Mouse (Mus musculus): ENCODE measurements around the gene Ptgds. TPM values are rescaled to one million over a fixed set of nuclear protein-coding genes. Genes with fewer than 3 reads are reported as not detected.

Ptgds gene
- 0.68 and 0.72 TPM in 2 replicates for polyA plus RNA-seq (2012; rRNA removed)

DNA sequence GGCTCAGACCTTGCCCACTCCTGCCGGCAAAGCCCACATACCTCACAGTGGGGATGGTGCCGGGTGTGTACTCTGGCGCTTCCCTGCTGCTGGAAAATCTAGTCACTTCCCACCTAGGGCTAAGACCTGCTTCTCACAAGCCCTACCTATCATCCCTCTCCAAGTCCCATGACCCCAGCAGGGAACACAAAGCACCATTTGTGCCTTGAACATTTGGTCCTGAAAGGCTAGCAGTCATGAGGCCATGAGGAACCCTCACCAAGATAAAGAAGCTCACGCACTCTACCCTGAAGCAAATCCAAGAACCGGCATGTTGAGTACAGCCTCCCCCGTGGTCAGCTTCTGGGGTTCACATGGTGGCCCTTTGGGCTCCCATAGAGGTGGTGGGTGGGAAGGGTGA lies at the start of gene Ptgds:
Gene Ptgds, minus strand, starts transcription at position 78 of the 400 bp plus-strand sequence.

GRCm38 (mm10) chr2:25501593-25502486 lies 32.0 kb upstream of the Ptgds start, which contains the start of gene C8g:
TSS of gene C8g (minus strand) at chr2:25501719.

DNA sequence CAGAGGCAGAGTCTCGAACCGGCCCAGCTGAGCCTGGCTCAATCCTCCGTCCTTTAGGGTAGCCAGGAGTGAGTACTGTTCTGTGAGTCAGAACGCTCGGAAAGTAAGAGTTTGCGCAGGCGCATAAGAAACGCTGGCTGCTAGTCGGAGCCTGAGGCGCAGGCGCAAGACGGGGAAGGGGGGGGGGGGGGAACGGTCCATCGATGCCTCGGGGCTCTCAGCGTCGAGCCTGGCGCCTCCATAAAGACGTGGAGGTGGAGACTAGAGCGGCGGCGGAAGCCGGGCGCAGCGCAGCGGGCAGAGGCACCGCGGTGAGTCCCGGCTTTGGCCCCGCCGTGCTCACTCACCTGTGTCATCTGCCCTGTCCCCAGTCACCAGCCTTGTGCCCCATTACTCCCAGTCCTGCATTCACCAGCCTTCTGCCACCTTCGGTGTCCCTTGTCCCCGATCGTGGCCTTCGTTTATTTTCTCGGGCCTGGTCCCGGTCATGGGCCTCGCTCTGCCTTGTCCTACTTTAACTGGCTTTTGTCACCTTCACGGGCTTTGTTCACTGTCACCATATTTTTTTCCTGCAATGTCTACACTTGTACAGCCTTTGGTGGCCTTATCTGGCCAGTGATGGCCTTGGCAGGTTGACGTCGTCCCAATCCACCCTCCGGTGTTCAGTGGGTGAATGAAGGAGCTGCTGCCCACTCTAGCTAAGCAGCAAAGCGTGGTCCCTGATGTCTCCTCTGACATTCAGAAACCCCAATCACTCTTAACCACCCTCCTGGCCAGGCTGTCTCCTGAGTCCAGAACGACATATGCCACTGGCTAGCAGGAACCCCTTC lies 30.9 kb upstream of the Ptgds start, which contains the start of gene Fbxw5:
Gene Fbxw5, plus strand, starts transcription at position 175 of the 830 bp plus-strand sequence.

GRCm38 (mm10) chr2:25493476-25493961 lies 23.7 kb upstream of the Ptgds start, which contains the start of gene Lcn12:
TSS of gene Lcn12 (minus strand) at chr2:25493911.

DNA sequence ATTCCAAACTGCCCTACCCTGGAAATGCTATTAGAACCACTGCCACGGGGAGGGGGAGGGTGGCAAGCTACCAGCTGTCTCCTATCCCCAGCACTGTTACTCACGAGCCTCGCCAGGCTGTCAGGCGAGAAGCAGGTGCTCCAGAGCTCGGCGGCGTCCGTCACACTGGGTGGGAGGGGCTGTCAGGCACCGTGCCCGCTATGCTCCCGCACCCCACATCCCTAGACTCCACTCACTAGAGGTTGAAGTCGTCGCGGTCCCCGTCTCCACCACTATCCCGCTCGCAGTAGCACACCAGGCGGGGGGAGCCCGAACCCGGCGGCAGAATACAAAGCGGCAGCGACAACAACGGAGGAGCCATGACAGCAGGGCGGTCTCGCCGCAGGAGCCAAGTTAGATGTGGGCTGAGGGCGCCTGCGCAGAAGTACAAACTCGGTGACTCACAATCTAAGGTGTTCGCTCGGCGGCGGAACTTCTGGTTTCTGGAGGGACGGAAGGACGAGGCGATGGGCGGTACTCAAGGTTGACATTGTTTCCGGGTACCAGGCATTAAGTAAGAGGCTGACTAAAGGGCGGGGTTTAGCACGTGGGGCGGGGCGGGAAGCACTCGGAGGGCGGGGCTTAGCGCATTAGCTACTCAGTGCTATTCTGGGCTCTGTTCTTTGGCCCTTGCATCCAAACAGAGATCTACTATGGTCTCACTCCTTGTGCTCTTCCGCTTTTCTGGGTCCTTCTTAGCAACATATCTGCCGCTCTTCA lies 9.1 kb downstream of the Ptgds start, which contains the start of gene Paxx:
Gene Paxx, minus strand, starts transcription at position 544 of the 759 bp plus-strand sequence.

GRCm38 (mm10) chr2:25456205-25456953 lies 13.5 kb downstream of the Ptgds start, which contains the start of gene Clic3:
TSS of gene Clic3 (plus strand) at chr2:25456838.

GRCm38 (mm10) chr2:25428442-25429236 lies 41.2 kb downstream of the Ptgds start, which contains the start of gene Abca2:
TSS of gene Abca2 (plus strand) at chr2:25428703.

GRCm38 (mm10) chr2:25422587-25423410 lies 47.0 kb downstream of the Ptgds start, which contains the start of gene Fut7:
TSS of gene Fut7 (plus strand) at chr2:25423267.

Other genes starting within 250 kb of the Ptgds start
- 344 and 395 TPM in 2 replicates for gene Tubb4b, start 245.3 kb downstream of the Ptgds start, polyA plus RNA-seq (2012; rRNA removed)
- gene Slc34a3, start 235.7 kb downstream of the Ptgds start, polyA plus RNA-seq (2012; rRNA removed): 0.05 TPM in 1 of 2 replicates, not detected in the other
- 0.02 TPM in 1 of 2 replicates, not detected in the other for gene Rnf224, start 233.3 kb downstream of the Ptgds start, polyA plus RNA-seq (2012; rRNA removed)
- 0.78 TPM in 2 replicates for gene Rnf208, start 227.8 kb downstream of the Ptgds start, polyA plus RNA-seq (2012; rRNA removed)
- not detected in 2 replicates for gene Cysrt1, start 227.6 kb downstream of the Ptgds start, polyA plus RNA-seq (2012; rRNA removed)
- 4.5 and 4.6 TPM in 2 replicates for gene AL732309.1, start 223.2 kb downstream of the Ptgds start, polyA plus RNA-seq (2012; rRNA removed)
- 12.7 and 14.9 TPM in 2 replicates for gene Tmem203, start 214.6 kb downstream of the Ptgds start, polyA plus RNA-seq (2012; rRNA removed)
- 2.4 and 3.4 TPM in 2 replicates for gene Tprn, start 207.4 kb downstream of the Ptgds start, polyA plus RNA-seq (2012; rRNA removed)
- gene Ssna1, start 197.6 kb downstream of the Ptgds start, polyA plus RNA-seq (2012; rRNA removed): 48.3 and 51.8 TPM in 2 replicates
- gene Anapc2, start 197.6 kb downstream of the Ptgds start, polyA plus RNA-seq (2012; rRNA removed): 19.6 and 21.3 TPM in 2 replicates
- not detected in 2 replicates for gene Tmem210, start 181.9 kb downstream of the Ptgds start, polyA plus RNA-seq (2012; rRNA removed)
- 0.05 TPM in 1 of 2 replicates, not detected in the other for gene Lrrc26, start 180.1 kb downstream of the Ptgds start, polyA plus RNA-seq (2012; rRNA removed)
- 0.01 TPM in 1 of 2 replicates, not detected in the other for gene Grin1, start 150.9 kb downstream of the Ptgds start, polyA plus RNA-seq (2012; rRNA removed)
- 5.0 and 5.1 TPM in 2 replicates for gene Man1b1, start 137.7 kb downstream of the Ptgds start, polyA plus RNA-seq (2012; rRNA removed)
- gene Dpp7, start 113.7 kb downstream of the Ptgds start, polyA plus RNA-seq (2012; rRNA removed): 16.5 and 17.1 TPM in 2 replicates
- gene Uap1l1, start 104.4 kb downstream of the Ptgds start, polyA plus RNA-seq (2012; rRNA removed): 7.3 and 8.2 TPM in 2 replicates
- gene Sapcd2, start 97.7 kb downstream of the Ptgds start, polyA plus RNA-seq (2012; rRNA removed): 8.4 and 10.1 TPM in 2 replicates
- gene Entpd2, start 74.2 kb downstream of the Ptgds start, polyA plus RNA-seq (2012; rRNA removed): 6.0 and 7.2 TPM in 2 replicates
- 6.9 and 7.6 TPM in 2 replicates for gene Npdc1, start 70.7 kb downstream of the Ptgds start, polyA plus RNA-seq (2012; rRNA removed)
- 0.87 and 0.96 TPM in 2 replicates for gene Fut7, start 46.8 kb downstream of the Ptgds start, polyA plus RNA-seq (2012; rRNA removed)
- gene Abca2, start 41.3 kb downstream of the Ptgds start, polyA plus RNA-seq (2012; rRNA removed): 2.1 and 2.4 TPM in 2 replicates
- 1.8 and 2.3 TPM in 2 replicates for gene Clic3, start 13.2 kb downstream of the Ptgds start, polyA plus RNA-seq (2012; rRNA removed)
- 12.5 and 13.0 TPM in 2 replicates for gene Paxx, start 9.0 kb downstream of the Ptgds start, polyA plus RNA-seq (2012; rRNA removed)
- gene Lcn12, start 23.9 kb upstream of the Ptgds start, polyA plus RNA-seq (2012; rRNA removed): not detected in 2 replicates
- gene Fbxw5, start 30.7 kb upstream of the Ptgds start, polyA plus RNA-seq (2012; rRNA removed): 4.7 and 5.0 TPM in 2 replicates
- gene C8g, start 31.7 kb upstream of the Ptgds start, polyA plus RNA-seq (2012; rRNA removed): 91.0 TPM in 2 replicates
- 5.9 and 6.6 TPM in 2 replicates for gene Traf2, start 76.9 kb upstream of the Ptgds start, polyA plus RNA-seq (2012; rRNA removed)
- gene Edf1, start 87.8 kb upstream of the Ptgds start, polyA plus RNA-seq (2012; rRNA removed): 102 and 106 TPM in 2 replicates
- gene Mamdc4, start 104.8 kb upstream of the Ptgds start, polyA plus RNA-seq (2012; rRNA removed): 0.99 and 2.5 TPM in 2 replicates
- 33.1 and 38.3 TPM in 2 replicates for gene Phpt1, start 105.2 kb upstream of the Ptgds start, polyA plus RNA-seq (2012; rRNA removed)
- 0.05 and 0.13 TPM in 2 replicates for gene Ajm1, start 111.7 kb upstream of the Ptgds start, polyA plus RNA-seq (2012; rRNA removed)
- 17.2 and 22.1 TPM in 2 replicates for gene Rabl6, start 138.5 kb upstream of the Ptgds start, polyA plus RNA-seq (2012; rRNA removed)
- not detected in 2 replicates for gene Ccdc183, start 147.6 kb upstream of the Ptgds start, polyA plus RNA-seq (2012; rRNA removed)
- gene Tmem141, start 152.0 kb upstream of the Ptgds start, polyA plus RNA-seq (2012; rRNA removed): 23.0 and 24.3 TPM in 2 replicates
- gene Fcna, start 158.0 kb upstream of the Ptgds start, polyA plus RNA-seq (2012; rRNA removed): 84.3 and 88.2 TPM in 2 replicates
- gene Lcn8, start 183.1 kb upstream of the Ptgds start, polyA plus RNA-seq (2012; rRNA removed): not detected in 2 replicates
- gene Lcn5, start 187.9 kb upstream of the Ptgds start, polyA plus RNA-seq (2012; rRNA removed): not detected in 2 replicates
- gene Lcn6, start 206.7 kb upstream of the Ptgds start, polyA plus RNA-seq (2012; rRNA removed): not detected in 2 replicates
- gene Lcn10, start 212.7 kb upstream of the Ptgds start, polyA plus RNA-seq (2012; rRNA removed): not detected in 2 replicates
- gene Obp2a, start 230.0 kb upstream of the Ptgds start, polyA plus RNA-seq (2012; rRNA removed): not detected in 2 replicates
- 4.9 and 5.3 TPM in 2 replicates for gene Bmyc, start 236.7 kb upstream of the Ptgds start, polyA plus RNA-seq (2012; rRNA removed)

Measured in liver, embryonic 18 days (tissue).